Mouse (Mus musculus): ENCODE results near the gene Kmt2c. TPM values are rescaled to one million over a fixed set of nuclear protein-coding genes. Genes with fewer than 3 reads are reported as not detected.

The Kmt2c gene
- total and polyA plus RNA-seq, 2 experiments from 2014 or later = 11.3 to 58.9 TPM

DNA sequence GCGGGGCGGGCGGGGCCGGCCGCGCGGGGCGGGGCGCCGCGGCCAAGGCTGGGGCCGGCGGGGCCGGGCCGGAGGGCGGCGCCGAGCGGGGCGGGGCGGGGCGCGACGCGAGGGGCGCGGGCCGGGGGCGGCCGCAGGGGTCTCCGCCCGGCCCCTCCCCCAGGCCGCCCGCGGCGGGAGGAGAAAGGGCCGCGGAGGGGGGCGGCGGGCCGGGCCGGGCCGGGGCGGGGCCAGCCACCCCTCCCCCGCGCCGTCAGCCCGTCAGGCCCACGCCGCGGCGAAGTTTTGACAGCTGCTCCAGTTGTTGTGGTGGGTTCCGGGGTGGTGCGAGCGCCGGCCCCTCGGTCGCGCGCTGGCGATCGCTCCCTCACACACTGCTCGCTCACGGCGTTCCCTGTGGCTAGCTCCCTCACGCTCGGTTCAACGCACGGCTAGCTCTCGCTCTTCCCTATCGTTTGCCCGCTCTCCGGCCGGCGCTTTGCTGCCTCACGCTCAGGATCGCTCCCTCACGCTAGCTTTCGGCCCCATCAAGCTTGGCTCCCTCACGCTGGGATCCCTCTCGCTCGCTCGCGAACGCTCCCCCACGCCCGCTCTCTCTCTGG lies 339 bp upstream of the Kmt2c start:
- Histone ChIP-seq H3K27me3 (ENCODE audit: insufficient read depth, low read length) (no peaks in the 10 kb centered on the region), H3K4me3 (ENCODE audit: low read depth, low read length) (peak overlapping the region; percentile 96), H3K4me2 (ENCODE audit: low read depth) (peak overlapping the region; percentile 74), H3K9ac (peak overlapping the region; percentile 96), H3K36me3 (ENCODE audit: insufficient read depth) (no peaks in the 10 kb centered on the region), H3K27ac (ENCODE audit: low read depth, low read length) (peak overlapping the region; percentile 99), H3K4me1 (ENCODE audit: insufficient read depth) (peaks cover 10% of the 10 kb centered on the region), H3K9me3 (ENCODE audit: low read length) (no peaks in the 10 kb centered on the region)
- no peak for TF ChIP-seq CTCF (IDR thresholded peaks at IDR 0.05; ENCODE audit: low read depth)
- under 1% methylated on average over 33 of the region's 87 CpGs for WGBS
- peak; percentile 74 for ATAC-seq
- DNase-seq = no peak

DNA sequence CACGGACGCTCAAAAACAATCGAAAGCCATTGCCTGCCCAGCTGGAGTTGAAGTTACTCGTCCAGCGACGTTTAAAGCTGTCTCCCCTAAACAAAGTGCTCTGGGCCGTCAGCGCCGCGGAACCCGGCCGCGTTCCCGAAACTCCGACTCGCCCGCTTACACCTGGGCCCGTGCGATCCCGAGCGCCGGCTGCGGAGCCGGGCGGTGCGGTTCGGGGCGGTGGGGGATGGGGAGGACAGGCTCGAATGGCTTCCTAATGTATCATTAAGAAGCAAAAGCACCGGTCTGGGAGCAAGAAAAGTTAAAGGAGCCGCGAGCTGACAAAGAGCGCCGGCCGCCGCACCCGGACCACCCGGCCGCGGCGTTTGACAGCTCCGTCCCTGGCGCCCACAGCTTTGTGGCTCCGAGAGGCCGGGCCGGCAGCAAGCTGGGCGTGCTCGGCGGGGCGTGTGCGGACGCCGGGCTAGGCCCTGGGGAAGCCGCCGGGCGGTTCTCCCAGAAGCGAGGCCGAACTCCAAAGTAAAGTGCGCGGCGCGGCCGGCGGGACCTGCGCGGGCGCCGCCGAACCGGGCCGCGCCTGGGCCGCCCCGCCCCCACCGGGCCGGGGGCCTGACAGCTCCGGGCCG lies 750 bp downstream of the Kmt2c start:
- no peak for TF ChIP-seq CTCF (IDR thresholded peaks at IDR 0.05; ENCODE audit: low read depth)
- 1% methylated on average over 74 of the region's 78 CpGs for whole genome bisulfite sequencing
- no peaks in the 10 kb centered on the region for H3K27me3 ChIP-seq (ENCODE audit: insufficient read depth, low read length)
- peak overlapping the region; percentile 96 for H3K9ac ChIP-seq
- peak overlapping the region; percentile 99 for H3K27ac ChIP-seq (ENCODE audit: low read depth, low read length)
- peak overlapping the region; percentile 96 for H3K4me3 ChIP-seq (ENCODE audit: low read depth, low read length)
- no peaks in the 10 kb centered on the region for H3K9me3 ChIP-seq (ENCODE audit: low read length)
- H3K4me1 ChIP-seq (ENCODE audit: insufficient read depth) = peaks cover 10% of the 10 kb centered on the region
- H3K36me3 ChIP-seq (ENCODE audit: insufficient read depth) = no peaks in the 10 kb centered on the region
- peak; percentile 53 for DNase-seq
- H3K4me2 ChIP-seq (ENCODE audit: low read depth) = peak overlapping the region; percentile 74
- peak; percentile 4; the same call in 1 of the 2 replicates for ATAC-seq

DNA sequence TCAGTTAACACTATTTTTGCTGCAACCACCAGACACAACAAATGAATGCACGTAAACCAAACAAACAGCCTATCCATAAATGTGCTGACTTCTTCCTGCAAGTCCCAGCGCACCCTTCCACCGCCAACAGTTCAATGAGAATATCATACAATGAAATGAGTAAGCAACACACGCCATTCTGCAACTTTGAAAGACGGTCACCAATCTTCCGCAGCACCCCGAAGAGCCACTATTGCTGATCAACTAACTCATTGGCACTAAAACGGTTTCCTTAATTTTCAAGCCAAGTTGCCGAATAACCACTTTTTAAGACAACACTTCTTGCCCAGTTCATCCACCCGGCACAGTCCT lies 1.2 kb downstream of the Kmt2c start:
- Histone ChIP-seq H3K9ac (peak overlapping the region; percentile 96), H3K4me2 (ENCODE audit: low read depth) (peak overlapping the region; percentile 74), H3K4me3 (ENCODE audit: low read depth, low read length) (peak overlapping the region; percentile 96), H3K9me3 (ENCODE audit: low read length) (no peaks in the 10 kb centered on the region), H3K27me3 (ENCODE audit: insufficient read depth, low read length) (no peaks in the 10 kb centered on the region), H3K27ac (ENCODE audit: low read depth, low read length) (peak overlapping the region; percentile 99), H3K4me1 (ENCODE audit: insufficient read depth) (peaks cover 10% of the 10 kb centered on the region), H3K36me3 (ENCODE audit: insufficient read depth) (no peaks in the 10 kb centered on the region)
- TF ChIP-seq CTCF (IDR thresholded peaks at IDR 0.05; ENCODE audit: low read depth) = no peak
- DNase-seq (no peak), ATAC-seq (no peak)
- WGBS = 2% methylated on average over 10 of the region's 10 CpGs

DNA sequence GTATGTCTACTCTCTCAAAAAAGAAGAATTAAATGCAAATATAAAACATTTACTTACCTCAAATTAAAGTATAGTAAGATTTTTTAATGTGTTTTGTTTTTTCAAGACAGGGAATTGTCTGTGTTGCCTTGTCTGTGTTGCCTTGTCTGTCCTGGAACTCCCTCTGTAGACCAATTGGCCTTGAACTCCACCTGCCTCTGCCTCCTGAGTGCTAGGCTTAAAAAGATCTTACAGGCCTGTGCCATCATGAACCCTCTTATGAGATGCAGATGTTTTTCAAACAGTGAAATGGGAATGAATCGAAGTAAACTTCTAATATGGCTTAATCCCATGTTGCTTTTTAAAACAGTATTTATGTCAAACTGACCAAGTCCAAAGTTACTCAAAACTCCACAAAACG lies 1.9 kb downstream of the Kmt2c start:
- 45% methylated on average over 2 of the region's 2 CpGs for WGBS
- Histone ChIP-seq H3K9me3 (ENCODE audit: low read length) (no peaks in the 10 kb centered on the region), H3K4me3 (ENCODE audit: low read depth, low read length) (peak overlapping the region; percentile 96), H3K4me2 (ENCODE audit: low read depth) (peak overlapping the region; percentile 74), H3K36me3 (ENCODE audit: insufficient read depth) (no peaks in the 10 kb centered on the region), H3K27ac (ENCODE audit: low read depth, low read length) (no peak overlapping the region), H3K9ac (no peak overlapping the region), H3K4me1 (ENCODE audit: insufficient read depth) (peaks cover 10% of the 10 kb centered on the region), H3K27me3 (ENCODE audit: insufficient read depth, low read length) (no peaks in the 10 kb centered on the region)
- DNase-seq (no peak), ATAC-seq (no peak)
- no peak for TF ChIP-seq CTCF (IDR thresholded peaks at IDR 0.05; ENCODE audit: low read depth)

DNA sequence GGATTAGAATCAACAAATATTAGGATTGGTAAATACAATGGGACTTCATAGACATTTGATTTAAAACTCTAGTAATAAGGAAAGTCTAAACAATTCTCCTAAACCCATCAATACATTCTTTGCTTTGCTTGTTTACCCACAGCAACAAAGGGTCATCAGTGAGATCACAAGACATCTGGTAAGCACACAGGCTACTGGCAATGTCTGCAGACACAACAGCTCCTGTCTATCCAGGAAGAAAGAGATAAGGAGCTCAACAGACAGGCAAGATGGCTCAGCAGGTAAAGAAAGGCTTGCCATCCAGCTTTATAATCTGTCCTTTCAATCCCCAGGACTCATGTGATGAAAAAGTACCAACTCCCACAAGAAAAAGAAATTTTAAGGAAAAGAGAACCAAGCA lies 19.7 kb downstream of the Kmt2c start:
- Histone ChIP-seq H3K4me1 (ENCODE audit: insufficient read depth) (no peaks in the 10 kb centered on the region), H3K9me3 (ENCODE audit: low read length) (no peaks in the 10 kb centered on the region), H3K36me3 (ENCODE audit: insufficient read depth) (no peaks in the 10 kb centered on the region), H3K4me2 (ENCODE audit: low read depth) (no peak overlapping the region), H3K9ac (no peak overlapping the region), H3K27ac (ENCODE audit: low read depth, low read length) (no peak overlapping the region), H3K4me3 (ENCODE audit: low read depth, low read length) (no peak overlapping the region), H3K27me3 (ENCODE audit: insufficient read depth, low read length) (no peaks in the 10 kb centered on the region)
- no peak for DNase-seq
- ATAC-seq = no peak
- no peak for TF ChIP-seq CTCF (IDR thresholded peaks at IDR 0.05; ENCODE audit: low read depth)

DNA sequence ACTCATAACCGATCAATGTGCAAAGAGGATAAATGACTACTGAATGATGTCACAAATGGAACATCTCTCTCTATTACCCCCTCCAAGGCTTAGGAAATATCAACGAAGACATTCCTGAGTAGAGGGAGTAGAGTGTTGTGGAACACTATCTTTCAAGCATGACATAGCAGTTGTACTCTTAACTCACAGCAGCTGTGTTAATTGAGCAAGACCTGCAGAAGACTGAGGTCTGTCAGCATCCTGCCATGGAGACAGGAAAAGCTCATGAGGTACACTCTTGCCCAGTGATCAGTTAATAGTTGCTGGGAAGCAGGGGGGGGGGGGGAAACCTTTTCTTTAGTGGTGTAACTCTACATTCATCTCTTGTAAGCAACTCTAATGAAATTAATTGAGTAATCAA lies 22.8 kb downstream of the Kmt2c start:
- no peaks in the 10 kb centered on the region for H3K36me3 ChIP-seq (ENCODE audit: insufficient read depth)
- H3K9ac ChIP-seq = no peak overlapping the region
- H3K27ac ChIP-seq (ENCODE audit: low read depth, low read length) = no peak overlapping the region
- WGBS = 81% methylated on average over 2 of the region's 2 CpGs
- no peak overlapping the region for H3K4me3 ChIP-seq (ENCODE audit: low read depth, low read length)
- no peaks in the 10 kb centered on the region for H3K9me3 ChIP-seq (ENCODE audit: low read length)
- no peaks in the 10 kb centered on the region for H3K4me1 ChIP-seq (ENCODE audit: insufficient read depth)
- TF ChIP-seq CTCF (IDR thresholded peaks at IDR 0.05; ENCODE audit: low read depth) = no peak
- no peak for ATAC-seq
- no peak for DNase-seq
- no peak overlapping the region for H3K4me2 ChIP-seq (ENCODE audit: low read depth)
- H3K27me3 ChIP-seq (ENCODE audit: insufficient read depth, low read length) = no peaks in the 10 kb centered on the region

DNA sequence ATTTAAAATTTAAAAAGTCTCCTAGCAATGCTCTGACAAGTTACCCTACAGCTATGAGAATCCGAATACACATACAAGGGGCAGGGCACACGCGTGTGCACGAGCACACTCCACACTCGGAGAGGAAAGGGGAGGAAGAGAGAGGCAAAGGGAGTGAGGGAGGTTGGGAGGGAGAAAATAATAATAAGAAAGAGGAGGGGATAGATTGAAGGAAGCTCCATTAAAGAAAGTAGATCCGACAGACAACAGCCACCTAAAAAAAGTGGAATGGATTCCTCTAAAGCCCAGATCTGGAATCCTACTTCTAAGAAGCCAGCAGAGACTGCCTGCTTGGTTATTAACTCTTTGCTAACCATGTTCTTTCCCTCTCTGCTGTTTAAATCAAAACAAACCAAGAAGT lies 26.5 kb downstream of the Kmt2c start:
- Histone ChIP-seq H3K27ac (ENCODE audit: low read depth, low read length) (peak overlapping the region; percentile 54; the same call in 1 of the 2 replicates), H3K36me3 (ENCODE audit: insufficient read depth) (no peaks in the 10 kb centered on the region), H3K27me3 (ENCODE audit: insufficient read depth, low read length) (no peaks in the 10 kb centered on the region), H3K4me2 (ENCODE audit: low read depth) (peak overlapping the region; percentile 48), H3K9me3 (ENCODE audit: low read length) (no peaks in the 10 kb centered on the region), H3K4me1 (ENCODE audit: insufficient read depth) (no peaks in the 10 kb centered on the region), H3K9ac (peak overlapping the region; percentile 25; the same call in 1 of the 2 replicates), H3K4me3 (ENCODE audit: low read depth, low read length) (peak overlapping the region; percentile 40)
- DNase-seq (peak; percentile 43), ATAC-seq (peak; percentile 79)
- no peak for TF ChIP-seq CTCF (IDR thresholded peaks at IDR 0.05; ENCODE audit: low read depth)
- 2% methylated on average over 6 of the region's 6 CpGs for WGBS
